Mouse (Mus musculus): ENCODE data around the gene Dyrk3. TPM values are rescaled to one million over a fixed set of nuclear protein-coding genes. Genes with fewer than 3 reads are reported as not detected.
A peak's percentile ranks its signal among the peaks of the same experiment; 100 is the strongest.

Dyrk3 gene
- polyA plus RNA-seq, 1 experiment = not detected

DNA sequence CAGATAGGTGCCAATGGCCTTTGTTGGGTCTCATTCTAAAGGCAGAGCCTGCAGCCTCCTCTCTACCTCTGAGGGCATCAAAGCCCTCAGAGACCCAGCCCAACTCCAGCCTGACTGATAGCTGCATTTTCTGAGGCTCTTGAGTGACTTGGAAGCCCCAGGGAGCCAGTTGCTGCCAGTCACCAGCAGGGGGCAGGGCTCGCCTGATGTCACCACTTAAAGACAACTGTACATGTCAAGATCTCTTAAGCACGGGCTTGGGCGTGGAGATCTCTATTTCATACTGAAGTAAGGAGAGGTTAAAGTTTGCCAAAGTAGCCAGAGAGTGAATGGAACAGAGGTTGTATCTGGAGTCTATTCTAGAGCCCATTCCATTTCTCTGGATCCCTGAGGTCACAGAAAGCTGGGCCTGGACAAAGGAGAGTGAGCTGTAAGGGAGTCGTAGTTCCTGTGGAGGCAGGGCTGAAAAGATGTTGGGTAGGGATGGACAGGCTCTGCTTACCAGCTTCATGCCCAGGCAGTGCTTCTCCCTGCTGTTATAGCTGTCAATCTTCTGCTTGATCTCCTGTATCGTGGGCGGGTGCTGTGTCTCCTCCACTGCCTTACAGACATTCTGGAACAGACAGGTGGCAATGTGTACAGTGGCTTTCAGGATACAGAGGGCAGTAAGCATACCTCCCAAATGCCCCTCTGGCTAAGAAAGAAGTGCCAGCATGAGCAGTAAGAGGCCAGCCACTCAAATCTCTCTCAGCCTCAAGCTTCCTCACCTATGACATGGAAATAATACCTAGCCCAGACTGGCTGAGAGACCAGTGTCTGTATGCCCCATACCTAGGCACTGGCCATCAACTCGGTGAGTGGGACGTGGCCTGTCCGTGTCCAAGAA lies 43.7 kb upstream of the Dyrk3 start:
- peaks cover 10% of the 10 kb centered on the region for H3K4me1 ChIP-seq (ENCODE audit: control insufficient read depth, insufficient read depth, low read length)
- 64% methylated on average over 9 of the region's 9 CpGs for WGBS
- peak; percentile 66 for TF ChIP-seq CTCF (IDR thresholded peaks at IDR 0.05; ENCODE audit: insufficient read depth, low read depth, low read length)
- no peak for TF ChIP-seq POLR2A (IDR thresholded peaks at IDR 0.05; ENCODE audit: insufficient read depth, low read depth, low read length)
- H3K4me3 ChIP-seq (ENCODE audit: insufficient read depth, low read depth, low read length) = no peak overlapping the region
- no peak overlapping the region for H3K27ac ChIP-seq (ENCODE audit: insufficient read depth, low read depth, low read length)

DNA sequence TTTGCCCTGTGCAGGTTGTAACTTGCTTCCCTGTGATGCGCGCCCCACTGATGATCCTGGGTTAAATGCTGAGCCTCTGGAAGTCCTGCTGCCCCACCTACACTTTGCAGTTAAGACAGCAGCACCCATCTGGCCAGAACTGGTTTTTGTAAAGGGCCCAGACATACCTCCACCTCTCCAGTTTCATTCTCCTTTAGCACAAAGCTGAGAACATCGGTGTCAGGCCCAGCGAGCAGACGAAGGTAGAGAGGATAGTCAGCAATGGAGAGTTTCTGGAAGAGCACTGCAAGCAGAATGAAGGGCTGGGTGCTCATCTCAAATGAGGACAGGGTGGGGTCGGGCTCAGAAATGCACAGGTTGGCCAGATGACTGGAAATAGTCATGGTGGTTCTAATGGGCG lies 42.2 kb upstream of the Dyrk3 start:
- TF ChIP-seq POLR2A (IDR thresholded peaks at IDR 0.05; ENCODE audit: insufficient read depth, low read depth, low read length) (no peak), CTCF (IDR thresholded peaks at IDR 0.05; ENCODE audit: insufficient read depth, low read depth, low read length) (no peak)
- no peak overlapping the region for H3K4me3 ChIP-seq (ENCODE audit: insufficient read depth, low read depth, low read length)
- H3K27ac ChIP-seq (ENCODE audit: insufficient read depth, low read depth, low read length) = no peak overlapping the region
- WGBS = 96% methylated on average over 7 of the region's 7 CpGs
- peaks cover 3% of the 10 kb centered on the region for H3K4me1 ChIP-seq (ENCODE audit: control insufficient read depth, insufficient read depth, low read length)

DNA sequence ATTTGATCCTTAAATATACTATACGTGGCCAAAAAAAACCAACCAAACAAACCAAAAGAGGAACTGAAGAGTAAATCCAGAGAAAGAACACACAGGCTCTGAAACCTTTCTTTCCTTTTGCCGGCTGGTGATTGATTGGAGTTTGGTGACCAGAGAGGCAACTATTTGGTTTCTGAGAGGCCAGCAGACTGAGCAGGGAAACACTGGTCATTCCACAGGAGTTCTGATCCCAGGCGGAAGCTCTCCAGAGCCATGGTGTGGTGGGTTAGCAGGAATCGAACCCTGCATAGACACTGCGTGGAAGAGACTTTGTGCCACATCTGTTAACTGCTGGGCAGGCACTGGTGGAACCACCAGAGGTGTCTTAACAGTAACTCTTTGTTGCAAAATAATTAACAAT lies 39.9 kb upstream of the Dyrk3 start:
- no peak overlapping the region for H3K27ac ChIP-seq (ENCODE audit: insufficient read depth, low read depth, low read length)
- H3K4me1 ChIP-seq (ENCODE audit: control insufficient read depth, insufficient read depth, low read length) = no peaks in the 10 kb centered on the region
- H3K4me3 ChIP-seq (ENCODE audit: insufficient read depth, low read depth, low read length) = no peak overlapping the region
- TF ChIP-seq CTCF (IDR thresholded peaks at IDR 0.05; ENCODE audit: insufficient read depth, low read depth, low read length) = no peak
- no peak for TF ChIP-seq POLR2A (IDR thresholded peaks at IDR 0.05; ENCODE audit: insufficient read depth, low read depth, low read length)
- WGBS = 85% methylated on average over 5 of the region's 5 CpGs

DNA sequence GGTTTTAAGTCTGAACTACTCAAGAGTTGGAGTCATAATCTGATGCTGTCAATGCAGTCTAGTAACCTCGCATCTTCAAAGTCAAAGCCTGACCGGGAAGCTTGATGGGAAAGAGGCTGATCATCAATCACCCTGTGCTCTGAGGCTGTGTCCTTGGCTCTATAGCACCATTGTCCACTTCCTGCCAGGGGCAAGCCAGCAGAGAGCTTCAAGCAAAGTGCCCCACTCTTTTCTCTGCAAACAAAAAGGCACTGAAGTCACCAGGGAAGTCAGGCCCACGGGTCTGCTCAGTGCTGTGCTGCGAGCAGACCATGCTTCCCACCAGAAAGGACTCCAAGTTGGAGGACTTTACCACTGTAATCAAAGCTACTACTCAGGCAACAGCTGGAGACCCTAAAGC lies 39.1 kb upstream of the Dyrk3 start:
- Histone ChIP-seq H3K4me3 (ENCODE audit: insufficient read depth, low read depth, low read length) (no peak overlapping the region), H3K4me1 (ENCODE audit: control insufficient read depth, insufficient read depth, low read length) (no peaks in the 10 kb centered on the region), H3K27ac (ENCODE audit: insufficient read depth, low read depth, low read length) (no peak overlapping the region)
- TF ChIP-seq POLR2A (IDR thresholded peaks at IDR 0.05; ENCODE audit: insufficient read depth, low read depth, low read length) = no peak
- no peak for TF ChIP-seq CTCF (IDR thresholded peaks at IDR 0.05; ENCODE audit: insufficient read depth, low read depth, low read length)
- 84% methylated on average over 4 of the region's 4 CpGs for WGBS

DNA sequence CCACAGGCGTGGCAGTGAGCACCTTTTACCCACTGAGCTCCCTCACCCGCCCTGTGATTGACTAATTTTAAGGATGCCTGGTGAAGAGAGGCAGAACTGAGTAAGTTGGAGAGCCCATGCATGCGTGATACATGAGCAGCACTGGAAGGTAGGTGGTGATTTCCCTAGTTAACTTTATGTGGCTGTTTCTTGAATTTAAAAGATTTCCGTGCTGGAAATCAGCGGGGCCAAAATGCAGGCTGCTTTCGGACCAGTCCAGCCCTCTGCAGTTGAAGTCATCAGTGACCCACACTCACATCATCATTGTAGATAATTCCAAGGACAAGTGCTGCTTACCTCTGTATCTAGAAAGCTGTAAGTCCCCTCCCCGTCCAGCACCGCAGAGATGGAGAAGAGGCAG lies 37.7 kb upstream of the Dyrk3 start:
- Histone ChIP-seq H3K27ac (ENCODE audit: insufficient read depth, low read depth, low read length) (no peak overlapping the region), H3K4me3 (ENCODE audit: insufficient read depth, low read depth, low read length) (no peak overlapping the region), H3K4me1 (ENCODE audit: control insufficient read depth, insufficient read depth, low read length) (no peaks in the 10 kb centered on the region)
- WGBS = 97% methylated on average over 8 of the region's 8 CpGs
- TF ChIP-seq POLR2A (IDR thresholded peaks at IDR 0.05; ENCODE audit: insufficient read depth, low read depth, low read length) = no peak
- TF ChIP-seq CTCF (IDR thresholded peaks at IDR 0.05; ENCODE audit: insufficient read depth, low read depth, low read length) = no peak

DNA sequence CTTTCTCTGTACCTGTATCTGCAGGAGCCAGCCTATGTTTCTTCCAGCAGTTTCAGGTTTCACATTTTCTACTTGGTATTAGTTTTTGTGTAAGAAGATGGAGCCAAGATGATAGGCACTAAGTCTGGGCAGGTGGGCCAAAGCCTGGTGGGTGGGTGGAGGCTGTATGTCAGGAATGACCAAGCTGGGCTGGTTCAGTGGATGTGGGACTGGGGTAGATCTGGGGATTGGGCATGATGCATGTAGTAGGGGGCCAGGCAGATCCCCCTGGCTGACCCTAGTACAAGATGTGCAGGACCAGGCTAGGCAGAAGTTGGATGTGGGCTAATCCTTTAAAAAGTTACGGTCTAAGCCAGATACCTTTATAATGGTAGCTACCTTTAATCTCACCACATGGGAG lies 37.0 kb upstream of the Dyrk3 start:
- Histone ChIP-seq H3K27ac (ENCODE audit: insufficient read depth, low read depth, low read length) (no peak overlapping the region), H3K4me1 (ENCODE audit: control insufficient read depth, insufficient read depth, low read length) (no peaks in the 10 kb centered on the region), H3K4me3 (ENCODE audit: insufficient read depth, low read depth, low read length) (no peak overlapping the region)
- WGBS = 95% methylated on average over 1 of the region's 1 CpGs
- TF ChIP-seq CTCF (IDR thresholded peaks at IDR 0.05; ENCODE audit: insufficient read depth, low read depth, low read length) (no peak), POLR2A (IDR thresholded peaks at IDR 0.05; ENCODE audit: insufficient read depth, low read depth, low read length) (no peak)

DNA sequence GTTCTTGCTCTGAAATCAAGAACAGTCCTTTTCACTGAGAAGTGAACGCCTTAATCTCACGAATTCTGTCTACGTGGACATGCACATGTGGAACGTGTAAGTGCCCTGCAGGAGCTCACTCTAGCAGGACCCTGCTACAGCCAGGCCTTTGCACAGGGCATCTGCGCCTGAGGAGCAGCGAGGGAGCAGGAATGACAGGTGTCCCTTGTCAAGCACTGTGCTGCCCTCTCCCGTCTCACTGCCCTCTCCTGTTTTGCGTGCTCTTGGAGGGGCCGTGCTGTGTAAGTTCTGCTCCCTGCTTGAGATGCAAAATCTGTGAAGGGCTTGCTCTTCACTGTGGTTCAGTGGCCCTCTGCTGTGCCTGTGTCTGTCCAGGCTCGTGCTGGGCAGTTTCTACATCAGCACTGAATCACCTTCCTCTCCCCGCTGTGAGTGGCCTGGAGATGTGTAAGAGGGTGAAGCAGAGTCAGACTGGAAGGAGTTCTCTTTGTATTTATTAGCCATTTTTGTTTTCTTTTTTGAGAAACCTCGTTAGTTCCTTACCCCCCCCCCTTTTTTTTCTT lies 36.2 kb upstream of the Dyrk3 start:
- H3K4me3 ChIP-seq (ENCODE audit: insufficient read depth, low read depth, low read length) = no peak overlapping the region
- TF ChIP-seq CTCF (IDR thresholded peaks at IDR 0.05; ENCODE audit: insufficient read depth, low read depth, low read length) (no peak), POLR2A (IDR thresholded peaks at IDR 0.05; ENCODE audit: insufficient read depth, low read depth, low read length) (no peak)
- H3K4me1 ChIP-seq (ENCODE audit: control insufficient read depth, insufficient read depth, low read length) = no peaks in the 10 kb centered on the region
- no peak overlapping the region for H3K27ac ChIP-seq (ENCODE audit: insufficient read depth, low read depth, low read length)
- WGBS = 84% methylated on average over 12 of the region's 12 CpGs

DNA sequence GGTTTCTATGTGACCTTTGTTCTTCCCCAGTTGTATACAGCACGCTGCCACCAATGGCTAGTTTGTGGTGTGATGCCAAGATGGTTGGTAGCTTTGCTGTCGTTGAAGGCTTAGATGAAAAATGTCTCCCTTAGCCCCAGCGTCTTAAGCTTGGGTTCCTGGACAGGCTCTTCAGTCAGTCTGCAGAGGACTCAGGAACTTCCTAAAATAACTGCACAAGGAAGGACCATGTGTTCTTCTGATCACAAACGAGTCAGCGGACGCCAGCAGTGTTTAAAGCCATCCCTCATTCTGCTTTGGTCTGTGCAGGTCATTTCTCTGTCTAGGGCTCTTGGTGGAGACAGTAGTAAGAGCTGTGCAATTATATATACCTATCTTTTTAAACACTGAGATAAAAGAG lies 35.7 kb upstream of the Dyrk3 start:
- Histone ChIP-seq H3K4me3 (ENCODE audit: insufficient read depth, low read depth, low read length) (no peak overlapping the region), H3K27ac (ENCODE audit: insufficient read depth, low read depth, low read length) (no peak overlapping the region), H3K4me1 (ENCODE audit: control insufficient read depth, insufficient read depth, low read length) (no peaks in the 10 kb centered on the region)
- 68% methylated on average over 6 of the region's 6 CpGs for WGBS
- TF ChIP-seq CTCF (IDR thresholded peaks at IDR 0.05; ENCODE audit: insufficient read depth, low read depth, low read length) (no peak), POLR2A (IDR thresholded peaks at IDR 0.05; ENCODE audit: insufficient read depth, low read depth, low read length) (no peak)

DNA sequence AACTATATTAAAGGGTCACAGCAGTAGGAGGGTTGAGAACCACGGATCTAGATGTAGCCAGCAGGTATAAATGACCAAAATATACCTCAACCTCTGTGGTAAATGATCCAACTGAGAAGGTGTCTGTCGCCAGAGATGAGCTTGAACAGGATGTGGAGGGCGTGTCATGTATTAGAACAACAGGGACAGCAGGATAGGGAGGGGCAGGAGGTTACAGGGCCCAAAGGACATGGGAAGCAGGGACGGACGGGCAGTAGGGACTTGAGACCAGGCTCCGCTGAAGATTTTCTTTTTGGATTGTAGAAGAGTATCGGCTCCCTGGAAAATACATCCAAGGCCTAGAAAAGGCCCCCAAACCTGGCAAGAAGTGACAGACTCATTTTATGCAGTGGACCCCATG lies 34.9 kb upstream of the Dyrk3 start:
- WGBS = 87% methylated on average over 7 of the region's 7 CpGs
- Histone ChIP-seq H3K27ac (ENCODE audit: insufficient read depth, low read depth, low read length) (no peak overlapping the region), H3K4me3 (ENCODE audit: insufficient read depth, low read depth, low read length) (no peak overlapping the region), H3K4me1 (ENCODE audit: control insufficient read depth, insufficient read depth, low read length) (no peaks in the 10 kb centered on the region)
- TF ChIP-seq POLR2A (IDR thresholded peaks at IDR 0.05; ENCODE audit: insufficient read depth, low read depth, low read length) = no peak
- no peak for TF ChIP-seq CTCF (IDR thresholded peaks at IDR 0.05; ENCODE audit: insufficient read depth, low read depth, low read length)
